Mouse (Mus musculus) midbrain, embryonic 11.5 days (tissue): ENCODE measurements at regions not wholly inside any gene's neighbourhood (a gene's known extent, or its start where the extent isn't known, plus 50 kb on each side); places are given as distances from the start of the nearest gene placed in this dataset.

Source experiments
- ATAC-seq: fragments of 200-750 bp; cut with Nextera tagmentation; 2 replicates; pipeline ENCODE4 v1.8.0; 2017; ENCODE audit warnings: moderate TSS enrichment, moderate library complexity; ENCODE audit not compliant: low FRiP score
- DNase-seq: peaks from one replicate; pipeline ENCODE4 v3.0.0; 2015; ENCODE audit warnings: low spot score; ENCODE audit errors: missing footprints
- H3K27ac ChIP-seq: fragments of 300-500 bp; sonication (generic); 2 replicates; pipeline ENCODE4 v1.5.1; 2014; ENCODE audit warnings: low read depth, low read length
- H3K27me3 ChIP-seq: fragments of 300-500 bp; sonication (generic); 2 replicates; pipeline ENCODE4 v1.6.1; 2014; ENCODE audit warnings: mild to moderate bottlenecking, low read length, moderate library complexity, mixed read lengths; ENCODE audit not compliant: control insufficient read depth, insufficient read depth
- H3K36me3 ChIP-seq: fragments of 300-500 bp; sonication (generic); 2 replicates; pipeline ENCODE4 v1.6.1; 2014; ENCODE audit warnings: mild to moderate bottlenecking, low read length, moderate library complexity, mixed read lengths; ENCODE audit not compliant: control insufficient read depth, insufficient read depth
- H3K4me1 ChIP-seq: fragments of 300-500 bp; sonication (generic); 2 replicates; pipeline ENCODE4 v1.6.1; 2014; ENCODE audit warnings: low read length; ENCODE audit not compliant: control insufficient read depth, insufficient read depth
- H3K4me2 ChIP-seq: fragments of 300-500 bp; sonication (generic); 2 replicates; pipeline ENCODE4 v1.6.1; 2014; ENCODE audit warnings: mild to moderate bottlenecking, moderate library complexity
- H3K4me3 ChIP-seq: fragments of 300-500 bp; sonication (generic); 2 replicates; pipeline ENCODE4 v1.5.1; 2014; ENCODE audit warnings: low read depth, low read length
- H3K9ac ChIP-seq: fragments of 300-500 bp; sonication (generic); 2 replicates; pipeline ENCODE4 v1.6.1; 2014; ENCODE audit warnings: low read length
- H3K9me3 ChIP-seq: fragments of 300-500 bp; sonication (generic); 2 replicates; pipeline ENCODE4 v1.6.1; 2016; ENCODE audit warnings: low read length; ENCODE audit not compliant: control insufficient read depth
- WGBS: fragments of 180-500 bp; shearing (Covaris S2); extraction: QIAGEN DNeasy Blood & Tissue Kit; methylation state at CpG from one replicate; pipeline ENCODE4 v1.1.7; 2014; 5-methylcytosine and 5-hydroxymethylcytosine counted together

DNA sequence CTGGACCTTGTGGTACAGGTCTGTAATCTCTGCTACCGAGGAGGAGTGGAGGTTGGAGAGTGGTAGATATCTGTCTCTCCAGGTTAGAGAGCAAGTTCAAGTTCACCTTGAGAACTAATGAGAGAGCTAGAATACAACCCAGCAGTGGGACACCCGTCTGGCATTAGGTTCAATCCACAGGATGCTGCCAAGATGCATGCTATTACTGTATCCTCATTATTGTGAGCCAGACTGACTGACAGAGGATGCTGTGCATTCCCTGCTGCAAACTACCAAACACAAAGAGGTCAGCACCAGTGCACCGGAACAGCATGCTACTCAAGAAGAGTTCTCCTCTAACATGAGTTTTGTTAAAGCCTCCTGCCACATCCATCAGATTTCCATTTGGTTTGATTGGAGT lies 253.6 kb upstream of the Tram1l1 start:
- H3K4me2 ChIP-seq: no peak overlapping the region
- 76% methylated on average over 3 of the region's 3 CpGs for WGBS
- H3K27me3 ChIP-seq: no peaks in the 10 kb centered on the region
- no peaks in the 10 kb centered on the region for H3K36me3 ChIP-seq
- H3K4me1 ChIP-seq: no peaks in the 10 kb centered on the region
- H3K4me3 ChIP-seq: no peak overlapping the region
- H3K9ac ChIP-seq: no peak overlapping the region
- no peak for ATAC-seq
- DNase-seq: no peak
- H3K27ac ChIP-seq: no peak overlapping the region
- no peaks in the 10 kb centered on the region for H3K9me3 ChIP-seq

DNA sequence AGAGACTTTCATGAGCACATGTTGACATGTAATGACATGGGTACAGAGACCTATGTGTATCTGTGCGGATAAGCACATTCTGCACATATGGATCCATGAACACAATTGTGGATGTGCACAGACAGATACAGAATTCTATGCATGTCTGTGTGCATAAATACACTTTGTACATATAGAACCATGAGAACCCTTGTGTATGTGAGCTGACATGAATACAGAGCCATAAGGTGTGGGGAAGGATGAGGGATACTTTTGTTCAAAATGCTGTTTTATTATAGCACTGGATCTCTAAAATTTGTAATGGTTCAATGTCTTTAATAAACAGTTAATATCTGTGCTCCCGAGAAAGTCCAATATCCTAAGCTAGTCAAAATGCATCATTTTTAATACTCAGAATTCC lies 253.1 kb upstream of the Tram1l1 start:
- Histone ChIP-seq H3K4me1 (no peaks in the 10 kb centered on the region), H3K27me3 (no peaks in the 10 kb centered on the region), H3K4me3 (no peak overlapping the region), H3K9ac (no peak overlapping the region), H3K9me3 (no peaks in the 10 kb centered on the region), H3K4me2 (no peak overlapping the region), H3K27ac (no peak overlapping the region), H3K36me3 (no peaks in the 10 kb centered on the region)
- 93% methylated on average over 2 of the region's 2 CpGs for WGBS
- ATAC-seq (no peak), DNase-seq (no peak)

GRCm38 (mm10) chr3:124067971-124068370 lies 252.7 kb upstream of the Tram1l1 start:
- Histone ChIP-seq H3K9me3 (no peaks in the 10 kb centered on the region), H3K4me2 (no peak overlapping the region), H3K4me3 (no peak overlapping the region), H3K27ac (no peak overlapping the region), H3K9ac (no peak overlapping the region), H3K27me3 (no peaks in the 10 kb centered on the region), H3K4me1 (no peaks in the 10 kb centered on the region), H3K36me3 (no peaks in the 10 kb centered on the region)
- ATAC-seq (no peak), DNase-seq (no peak)
- WGBS: 73% methylated on average over 1 of the region's 1 CpGs

GRCm38 (mm10) chr3:124069182-124069581 lies 251.5 kb upstream of the Tram1l1 start:
- Histone ChIP-seq H3K4me2 (no peak overlapping the region), H3K9ac (no peak overlapping the region), H3K36me3 (no peaks in the 10 kb centered on the region), H3K27ac (no peak overlapping the region), H3K9me3 (no peaks in the 10 kb centered on the region), H3K27me3 (no peaks in the 10 kb centered on the region), H3K4me1 (no peaks in the 10 kb centered on the region), H3K4me3 (no peak overlapping the region)
- ATAC-seq (no peak), DNase-seq (no peak)
- 87% methylated on average over 1 of the region's 1 CpGs for WGBS

DNA sequence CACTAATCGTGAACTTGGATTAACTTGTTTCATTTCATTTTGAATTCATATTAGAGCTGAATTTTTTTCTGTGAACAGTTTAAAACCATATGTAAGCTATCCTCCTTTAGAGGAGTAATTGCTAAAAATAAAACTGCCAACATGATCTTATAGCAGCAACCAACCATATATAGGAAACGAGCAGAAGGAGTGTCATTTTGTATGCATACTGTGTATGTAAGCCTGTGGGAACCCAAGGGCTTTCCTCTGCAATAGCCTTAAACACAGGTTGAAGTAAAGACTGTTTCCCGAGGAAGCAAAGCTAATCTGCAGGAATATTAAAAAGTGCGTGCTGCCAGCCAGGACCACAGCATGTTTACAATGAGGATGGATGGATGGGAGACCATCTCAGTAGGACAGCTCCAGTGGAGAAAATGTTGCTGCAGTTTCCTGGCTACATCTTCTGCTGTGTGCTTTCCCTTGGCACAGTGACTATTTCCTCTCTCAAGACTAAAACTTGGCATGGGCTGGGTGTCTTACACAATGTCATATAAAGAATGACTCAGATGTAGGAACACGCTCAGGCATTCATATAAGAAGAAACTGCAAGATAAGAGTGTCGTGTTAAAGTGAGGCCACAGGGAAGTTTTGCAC lies 244.6 kb upstream of the Tram1l1 start:
- H3K9me3 ChIP-seq: no peaks in the 10 kb centered on the region
- 75% methylated on average over 6 of the region's 6 CpGs for WGBS
- no peak overlapping the region for H3K9ac ChIP-seq
- ATAC-seq (no peak), DNase-seq (no peak)
- H3K27ac ChIP-seq: no peak overlapping the region
- H3K4me1 ChIP-seq: no peaks in the 10 kb centered on the region
- H3K27me3 ChIP-seq: no peaks in the 10 kb centered on the region
- H3K4me3 ChIP-seq: no peak overlapping the region
- H3K4me2 ChIP-seq: no peak overlapping the region
- H3K36me3 ChIP-seq: no peaks in the 10 kb centered on the region

GRCm38 (mm10) chr3:124092404-124093121 lies 228.1 kb upstream of the Tram1l1 start:
- Histone ChIP-seq H3K27me3 (no peaks in the 10 kb centered on the region), H3K9me3 (no peaks in the 10 kb centered on the region), H3K36me3 (no peaks in the 10 kb centered on the region), H3K4me1 (no peaks in the 10 kb centered on the region), H3K4me2 (no peak overlapping the region), H3K4me3 (no peak overlapping the region), H3K9ac (no peak overlapping the region), H3K27ac (no peak overlapping the region)
- ATAC-seq (peak; percentile 46; the same call in 1 of the 2 replicates), DNase-seq (no peak)
- WGBS: 85% methylated on average over 9 of the region's 9 CpGs

DNA sequence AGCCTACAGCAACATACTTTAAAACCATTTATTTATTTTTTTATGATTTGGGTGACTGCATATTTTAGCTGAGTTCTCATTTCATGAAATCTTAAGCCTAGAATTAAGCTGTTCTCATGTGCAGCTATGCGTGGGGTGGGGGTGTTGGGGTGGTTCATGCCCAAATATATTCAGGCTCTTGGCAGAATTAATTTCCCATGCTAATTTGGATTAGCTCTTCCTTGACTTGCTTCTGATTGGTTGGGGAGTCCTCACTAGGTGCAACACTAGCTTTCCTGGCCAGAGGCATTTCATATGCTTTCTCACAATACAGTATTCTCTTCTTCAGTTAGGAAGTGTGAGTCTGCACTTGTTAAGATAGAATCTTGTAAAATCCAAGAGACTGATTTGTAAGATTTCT lies 206.7 kb upstream of the Tram1l1 start:
- no peaks in the 10 kb centered on the region for H3K27me3 ChIP-seq
- peak; percentile 50; the same call in 1 of the 2 replicates for ATAC-seq
- H3K9me3 ChIP-seq: no peaks in the 10 kb centered on the region
- no peak overlapping the region for H3K4me3 ChIP-seq
- no peak overlapping the region for H3K4me2 ChIP-seq
- H3K9ac ChIP-seq: no peak overlapping the region
- WGBS: 70% methylated on average over 1 of the region's 1 CpGs
- H3K4me1 ChIP-seq: no peaks in the 10 kb centered on the region
- H3K27ac ChIP-seq: no peak overlapping the region
- no peaks in the 10 kb centered on the region for H3K36me3 ChIP-seq
- DNase-seq: no peak

DNA sequence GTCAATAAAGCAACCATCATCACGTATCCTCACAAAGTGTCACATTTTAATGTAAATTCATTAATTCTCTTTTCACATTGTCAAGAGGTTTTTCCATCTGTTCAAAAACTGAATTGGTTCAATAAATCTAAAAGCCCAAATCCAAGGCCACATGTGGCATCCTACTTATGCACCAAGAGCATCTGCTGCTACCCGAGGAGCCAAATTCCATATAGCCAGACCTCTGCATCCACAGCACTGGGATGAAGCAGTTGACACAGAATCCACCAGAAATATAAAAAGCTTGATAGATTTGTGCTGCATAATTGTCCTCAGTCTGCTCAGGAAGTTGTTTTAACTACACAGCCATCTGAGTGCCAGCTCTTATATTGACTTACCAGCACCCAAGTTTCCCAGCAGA lies 164.4 kb upstream of the Tram1l1 start:
- no peaks in the 10 kb centered on the region for H3K4me1 ChIP-seq
- no peaks in the 10 kb centered on the region for H3K27me3 ChIP-seq
- WGBS: 73% methylated on average over 2 of the region's 2 CpGs
- no peaks in the 10 kb centered on the region for H3K36me3 ChIP-seq
- no peak overlapping the region for H3K4me3 ChIP-seq
- H3K9me3 ChIP-seq: no peaks in the 10 kb centered on the region
- no peak overlapping the region for H3K9ac ChIP-seq
- ATAC-seq: peak; percentile 48; the same call in 1 of the 2 replicates
- H3K27ac ChIP-seq: no peak overlapping the region
- no peak for DNase-seq
- H3K4me2 ChIP-seq: no peak overlapping the region

DNA sequence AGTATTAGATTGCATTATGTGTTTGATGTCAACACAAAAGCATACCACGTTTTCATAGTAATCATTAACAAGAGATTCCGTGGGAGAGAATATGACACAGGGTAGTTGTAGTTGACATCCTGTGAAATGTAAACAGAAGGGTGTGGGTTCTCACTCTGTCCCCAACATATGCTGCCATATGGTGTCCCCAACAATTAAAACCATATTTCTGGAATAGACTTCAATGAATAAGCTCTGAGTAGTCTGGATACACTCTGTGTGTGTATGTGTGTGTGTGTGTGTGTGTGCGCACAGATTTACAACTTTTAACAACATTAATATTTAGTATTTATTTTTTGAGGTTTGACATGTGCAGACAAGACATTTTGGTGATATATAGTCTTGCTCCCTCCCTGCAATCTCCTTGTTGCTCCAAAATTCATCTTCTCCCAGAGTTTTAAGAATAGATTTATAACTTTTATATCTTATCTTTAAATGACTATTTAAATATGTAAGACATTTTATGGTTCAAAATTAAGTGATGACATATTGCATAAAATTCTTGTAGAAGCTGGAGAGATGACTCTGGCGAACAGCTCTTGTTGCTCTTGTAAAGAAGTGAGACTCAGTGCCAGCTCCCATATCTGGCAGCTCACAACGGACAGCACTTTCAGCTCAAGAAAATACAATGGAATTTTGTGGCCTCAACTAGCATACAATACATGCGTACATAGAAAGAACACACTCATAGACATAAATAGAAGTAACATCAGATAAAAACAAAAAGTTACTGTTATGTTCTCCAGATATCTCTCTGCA lies 162.6 kb upstream of the Tram1l1 start:
- no peak overlapping the region for H3K4me3 ChIP-seq
- no peaks in the 10 kb centered on the region for H3K36me3 ChIP-seq
- H3K9me3 ChIP-seq: no peaks in the 10 kb centered on the region
- WGBS: 87% methylated on average over 6 of the region's 6 CpGs
- H3K27ac ChIP-seq: no peak overlapping the region
- H3K9ac ChIP-seq: no peak overlapping the region
- H3K4me1 ChIP-seq: no peaks in the 10 kb centered on the region
- ATAC-seq (no peak), DNase-seq (no peak)
- no peak overlapping the region for H3K4me2 ChIP-seq
- no peaks in the 10 kb centered on the region for H3K27me3 ChIP-seq
